Mouse (Mus musculus): ENCODE results near the gene Adamts1. TPM values are rescaled to one million over a fixed set of nuclear protein-coding genes. Genes with fewer than 3 reads are reported as not detected.
A peak's percentile ranks its signal among the peaks of the same experiment; 100 is the strongest.

Gene Adamts1
- polyA plus RNA-seq, 1 experiment from 2014 or later = 12.7 TPM

DNA sequence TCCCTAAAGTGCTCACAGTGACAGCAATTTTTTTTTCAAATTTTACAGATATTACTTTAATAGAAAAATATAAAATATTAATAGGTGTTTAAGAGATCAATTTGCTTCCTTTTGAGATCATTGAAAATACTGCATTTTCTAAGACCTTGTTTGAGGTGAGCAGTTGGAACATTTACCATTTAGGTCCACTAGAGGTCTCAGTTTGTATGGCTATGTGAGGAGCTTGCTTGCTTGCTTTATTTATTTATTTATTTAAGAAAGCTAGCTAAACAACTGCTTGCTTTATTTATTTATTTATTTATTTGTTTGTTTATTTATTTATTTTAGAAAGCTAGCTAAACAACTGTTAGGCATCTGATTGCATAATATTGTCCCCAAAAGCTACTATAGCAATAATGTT lies 23.1 kb downstream of the Adamts1 start:
- ATAC-seq (ENCODE audit: low FRiP score) (peak; percentile 86), DNase-seq (ENCODE audit: low spot score) (peak; percentile 75)
- no peak overlapping the region for H3K9ac ChIP-seq

DNA sequence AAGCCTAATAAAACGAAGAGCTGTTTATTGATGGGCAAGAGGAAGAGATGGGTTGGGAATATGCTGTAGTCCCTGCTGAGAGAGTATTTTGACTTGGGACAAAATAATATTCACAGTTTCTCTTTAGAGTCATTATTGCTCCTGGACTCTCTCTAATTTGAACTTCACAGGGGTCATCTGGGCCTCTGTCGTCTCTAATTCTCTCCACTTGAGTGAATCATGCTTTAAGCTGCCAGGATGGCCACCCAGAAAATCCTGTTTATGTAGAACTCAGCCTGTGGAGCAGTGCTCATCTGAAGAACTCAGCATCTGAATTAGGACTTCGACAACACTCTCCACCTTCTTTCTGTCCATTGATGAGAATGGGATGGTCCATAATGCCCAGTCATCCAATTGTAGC lies 30.6 kb downstream of the Adamts1 start:
- no peak overlapping the region for H3K27ac ChIP-seq
- WGBS = 74% methylated on average over 3 of the region's 3 CpGs
- H3K9ac ChIP-seq = no peak overlapping the region
- no peak overlapping the region for H3K4me3 ChIP-seq (replicated peaks; ENCODE audit: low read length)
- no peaks in the 10 kb centered on the region for H3K36me3 ChIP-seq (replicated peaks; ENCODE audit: control insufficient read depth, insufficient read depth)
- no peaks in the 10 kb centered on the region for H3K27me3 ChIP-seq (ENCODE audit: control insufficient read depth, insufficient read depth, low read length)
- no peak overlapping the region for H3K4me2 ChIP-seq (replicated peaks)
- no peaks in the 10 kb centered on the region for H3K4me1 ChIP-seq (replicated peaks; ENCODE audit: control insufficient read depth, insufficient read depth, low read length)
- DNase-seq (ENCODE audit: low spot score) (no peak), ATAC-seq (ENCODE audit: low FRiP score) (no peak)
- H3K9me3 ChIP-seq (ENCODE audit: control insufficient read depth, low read length) = no peaks in the 10 kb centered on the region

More for the DNA sequence above, 23.1 kb downstream of the Adamts1 start:
- Histone ChIP-seq H3K9me3 (ENCODE audit: control insufficient read depth, low read length) (no peaks in the 10 kb centered on the region), H3K27ac (no peak overlapping the region), H3K27me3 (ENCODE audit: control insufficient read depth, insufficient read depth, low read length) (no peaks in the 10 kb centered on the region), H3K36me3 (replicated peaks; ENCODE audit: control insufficient read depth, insufficient read depth) (no peaks in the 10 kb centered on the region), H3K4me1 (replicated peaks; ENCODE audit: control insufficient read depth, insufficient read depth, low read length) (no peaks in the 10 kb centered on the region), H3K4me2 (replicated peaks) (no peak overlapping the region), H3K4me3 (replicated peaks; ENCODE audit: low read length) (no peak overlapping the region)

DNA sequence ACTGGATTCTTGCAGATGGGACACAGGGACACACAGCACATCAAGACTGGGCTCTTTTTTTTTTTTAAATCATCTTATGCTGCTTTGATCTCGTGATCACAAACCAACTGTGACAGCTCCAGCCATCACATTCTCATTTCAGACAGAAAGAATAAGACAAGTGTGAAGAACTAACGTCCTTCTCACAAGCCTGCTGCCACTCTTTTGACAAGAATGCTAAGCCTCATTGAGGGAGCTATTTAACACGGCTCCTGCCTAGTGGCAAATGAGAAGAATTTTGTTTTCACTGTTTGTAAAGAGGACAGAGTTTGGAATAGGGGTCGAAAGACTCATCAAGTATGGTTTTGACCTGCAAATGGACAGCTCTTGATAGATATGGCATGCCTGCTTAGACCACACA lies 35.6 kb downstream of the Adamts1 start:
- no peak overlapping the region for H3K4me2 ChIP-seq (replicated peaks)
- H3K9ac ChIP-seq = no peak overlapping the region
- no peak for ATAC-seq (ENCODE audit: low FRiP score)
- DNase-seq (ENCODE audit: low spot score) = no peak
- no peak overlapping the region for H3K27ac ChIP-seq
- H3K4me3 ChIP-seq (replicated peaks; ENCODE audit: low read length) = no peak overlapping the region
- 45% methylated on average over 4 of the region's 4 CpGs for WGBS
- no peaks in the 10 kb centered on the region for H3K9me3 ChIP-seq (ENCODE audit: control insufficient read depth, low read length)
- no peaks in the 10 kb centered on the region for H3K4me1 ChIP-seq (replicated peaks; ENCODE audit: control insufficient read depth, insufficient read depth, low read length)
- no peaks in the 10 kb centered on the region for H3K36me3 ChIP-seq (replicated peaks; ENCODE audit: control insufficient read depth, insufficient read depth)
- no peaks in the 10 kb centered on the region for H3K27me3 ChIP-seq (ENCODE audit: control insufficient read depth, insufficient read depth, low read length)

DNA sequence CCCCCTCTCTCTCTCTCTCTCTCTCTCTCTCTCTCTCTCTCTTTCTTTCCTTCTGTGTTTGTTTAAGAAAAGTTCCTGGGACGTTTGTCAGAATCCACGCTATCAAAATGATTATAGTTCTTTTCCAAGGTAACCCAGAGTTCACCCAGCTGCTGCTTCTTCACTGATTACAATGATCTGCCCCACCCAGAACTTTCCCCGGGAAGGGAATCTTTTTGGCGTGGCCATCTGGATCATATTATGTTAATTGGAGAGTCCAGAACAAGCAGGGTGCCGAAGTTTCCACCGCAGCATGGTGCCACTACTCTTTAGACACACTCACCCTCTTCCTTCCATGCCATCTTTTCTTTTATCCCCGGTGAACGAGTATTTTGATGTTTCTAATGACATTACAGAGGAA lies 37.2 kb downstream of the Adamts1 start:
- no peak for ATAC-seq (ENCODE audit: low FRiP score)

DNA sequence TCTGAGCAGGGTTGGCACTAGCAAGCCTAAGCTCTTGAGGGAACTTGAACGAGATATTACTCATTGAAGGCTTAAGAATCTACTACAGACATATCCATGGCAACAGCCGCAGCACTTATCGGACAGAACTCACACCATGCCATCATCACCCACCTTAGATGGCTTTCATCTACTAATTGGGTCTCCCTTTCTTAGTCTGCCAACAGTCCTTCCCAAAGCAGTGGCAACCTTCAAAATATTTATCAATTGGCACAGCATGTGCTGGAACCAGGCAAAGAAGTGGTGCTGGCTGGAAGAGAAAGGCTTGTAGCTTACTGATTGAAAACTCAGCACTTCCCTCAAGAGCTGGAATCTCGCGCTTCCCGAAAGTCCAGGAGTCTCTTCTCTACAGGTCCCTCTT lies 37.7 kb downstream of the Adamts1 start:
- no peak overlapping the region for H3K9ac ChIP-seq
- 88% methylated on average over 6 of the region's 6 CpGs for WGBS
- H3K36me3 ChIP-seq (replicated peaks; ENCODE audit: control insufficient read depth, insufficient read depth) = no peaks in the 10 kb centered on the region
- no peaks in the 10 kb centered on the region for H3K4me1 ChIP-seq (replicated peaks; ENCODE audit: control insufficient read depth, insufficient read depth, low read length)
- ATAC-seq (ENCODE audit: low FRiP score) (no peak), DNase-seq (ENCODE audit: low spot score) (no peak)
- H3K4me2 ChIP-seq (replicated peaks) = no peak overlapping the region
- no peaks in the 10 kb centered on the region for H3K27me3 ChIP-seq (ENCODE audit: control insufficient read depth, insufficient read depth, low read length)
- no peak overlapping the region for H3K27ac ChIP-seq
- no peaks in the 10 kb centered on the region for H3K9me3 ChIP-seq (ENCODE audit: control insufficient read depth, low read length)
- H3K4me3 ChIP-seq (replicated peaks; ENCODE audit: low read length) = no peak overlapping the region

More for the DNA sequence above, 37.2 kb downstream of the Adamts1 start:
- Histone ChIP-seq H3K9me3 (ENCODE audit: control insufficient read depth, low read length) (no peaks in the 10 kb centered on the region), H3K4me1 (replicated peaks; ENCODE audit: control insufficient read depth, insufficient read depth, low read length) (no peaks in the 10 kb centered on the region), H3K36me3 (replicated peaks; ENCODE audit: control insufficient read depth, insufficient read depth) (no peaks in the 10 kb centered on the region), H3K27ac (no peak overlapping the region), H3K9ac (no peak overlapping the region), H3K27me3 (ENCODE audit: control insufficient read depth, insufficient read depth, low read length) (no peaks in the 10 kb centered on the region), H3K4me3 (replicated peaks; ENCODE audit: low read length) (no peak overlapping the region), H3K4me2 (replicated peaks) (no peak overlapping the region)
- no peak for DNase-seq (ENCODE audit: low spot score)
- WGBS = 75% methylated on average over 8 of the region's 8 CpGs

DNA sequence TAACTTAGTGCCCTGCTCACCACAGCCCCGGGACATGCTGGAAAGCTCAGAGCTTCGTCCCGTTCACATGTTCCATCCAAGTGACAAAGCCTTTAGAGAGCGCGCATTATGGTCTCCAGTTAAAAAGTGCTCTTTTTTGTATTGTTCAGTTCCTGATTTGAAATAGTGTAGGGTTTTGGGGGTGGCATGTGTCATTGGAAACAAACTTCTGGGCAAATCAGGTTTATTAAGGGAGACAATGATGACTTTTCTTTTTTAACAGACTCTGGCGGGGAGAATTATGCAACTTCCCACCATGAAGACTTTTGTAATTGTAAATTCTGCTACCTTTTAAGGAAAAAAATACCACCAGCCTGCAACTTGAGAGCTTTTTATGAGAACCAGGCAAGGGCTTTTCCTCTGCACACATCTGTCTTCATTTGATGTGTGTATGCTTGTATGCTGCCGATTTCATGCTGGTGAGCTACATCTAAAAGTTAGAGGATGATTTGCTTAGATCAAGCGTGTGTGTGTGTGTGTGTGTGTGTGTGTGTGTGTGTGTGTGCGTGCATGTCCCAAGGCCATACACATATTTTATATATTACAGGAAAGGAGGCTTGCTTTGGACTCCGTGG lies 40.8 kb downstream of the Adamts1 start:
- Histone ChIP-seq H3K4me2 (replicated peaks) (no peak overlapping the region), H3K27ac (no peak overlapping the region), H3K9me3 (ENCODE audit: control insufficient read depth, low read length) (no peaks in the 10 kb centered on the region), H3K4me1 (replicated peaks; ENCODE audit: control insufficient read depth, insufficient read depth, low read length) (no peaks in the 10 kb centered on the region), H3K27me3 (ENCODE audit: control insufficient read depth, insufficient read depth, low read length) (no peaks in the 10 kb centered on the region), H3K36me3 (replicated peaks; ENCODE audit: control insufficient read depth, insufficient read depth) (no peaks in the 10 kb centered on the region), H3K9ac (no peak overlapping the region), H3K4me3 (replicated peaks; ENCODE audit: low read length) (no peak overlapping the region)
- DNase-seq (ENCODE audit: low spot score) (no peak), ATAC-seq (ENCODE audit: low FRiP score) (no peak)
- 90% methylated on average over 10 of the region's 10 CpGs for WGBS

DNA sequence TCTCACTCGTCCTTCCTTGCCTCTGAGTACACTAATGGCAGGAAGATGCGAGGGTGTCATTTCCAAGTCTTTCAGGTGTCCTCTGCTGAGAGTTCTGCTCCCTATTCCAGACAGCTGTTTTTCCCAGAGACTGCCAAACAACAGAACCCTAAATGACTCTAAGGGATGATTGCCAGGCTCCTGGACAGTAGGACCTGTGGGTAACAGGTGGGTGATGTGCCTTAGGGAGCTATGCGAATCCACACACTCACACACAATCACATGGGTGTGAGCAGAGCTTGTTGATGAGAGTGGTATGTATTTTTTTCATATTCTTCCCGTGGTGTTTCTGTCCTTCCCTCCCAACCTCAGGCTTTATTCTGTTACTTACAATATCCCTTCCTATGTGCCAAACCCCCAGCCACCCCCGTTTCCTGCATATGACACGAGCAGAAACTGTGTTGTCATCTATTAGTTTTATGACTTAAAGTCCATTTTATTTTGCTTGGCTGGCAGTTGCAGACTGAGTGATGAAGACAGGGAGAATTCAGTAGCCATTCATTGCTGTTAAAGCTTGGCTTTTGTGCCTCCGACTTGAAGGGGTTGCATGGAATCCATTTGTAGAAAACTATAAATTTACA lies 41.8 kb downstream of the Adamts1 start:
- no peaks in the 10 kb centered on the region for H3K9me3 ChIP-seq (ENCODE audit: control insufficient read depth, low read length)
- no peak overlapping the region for H3K27ac ChIP-seq
- H3K9ac ChIP-seq = no peak overlapping the region
- H3K4me1 ChIP-seq (replicated peaks; ENCODE audit: control insufficient read depth, insufficient read depth, low read length) = no peaks in the 10 kb centered on the region
- no peak overlapping the region for H3K4me3 ChIP-seq (replicated peaks; ENCODE audit: low read length)
- 81% methylated on average over 7 of the region's 7 CpGs for WGBS
- H3K36me3 ChIP-seq (replicated peaks; ENCODE audit: control insufficient read depth, insufficient read depth) = no peaks in the 10 kb centered on the region
- ATAC-seq (ENCODE audit: low FRiP score) = no peak
- H3K27me3 ChIP-seq (ENCODE audit: control insufficient read depth, insufficient read depth, low read length) = no peaks in the 10 kb centered on the region
- H3K4me2 ChIP-seq (replicated peaks) = no peak overlapping the region
- no peak for DNase-seq (ENCODE audit: low spot score)

DNA sequence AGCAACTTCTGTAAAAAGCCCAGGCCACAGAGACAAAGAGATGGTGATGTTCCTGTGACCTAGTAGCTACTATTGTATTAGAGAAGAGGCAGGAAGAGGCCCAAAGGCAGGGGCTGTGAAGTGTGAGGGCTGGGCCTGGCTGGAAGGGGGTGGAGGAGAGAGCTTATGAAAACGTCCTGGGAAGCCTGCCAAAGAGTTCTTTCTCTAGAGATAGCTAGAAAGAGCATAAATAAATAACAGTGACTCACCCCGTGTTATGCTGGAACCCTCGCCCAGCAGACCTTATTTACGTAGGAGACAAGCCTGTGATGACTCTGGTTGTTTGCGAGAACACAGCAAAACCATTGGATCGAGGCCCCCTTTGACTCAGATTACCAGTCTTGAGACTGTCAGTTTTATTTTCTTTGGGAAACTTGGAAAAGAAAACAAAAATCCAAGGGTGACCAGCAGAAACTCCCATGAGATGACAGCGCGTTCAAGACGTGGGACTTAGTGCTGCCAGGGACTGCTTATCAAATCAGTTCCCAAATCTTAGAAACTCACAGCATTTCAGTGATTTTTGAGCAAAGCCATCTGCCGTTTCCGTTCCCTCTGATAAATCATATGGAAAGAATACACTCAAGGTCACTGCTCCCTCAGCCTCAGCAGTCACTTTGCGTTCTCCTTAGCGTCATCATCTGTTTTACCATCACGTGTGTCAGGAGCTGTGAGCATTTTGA lies 46.7 kb downstream of the Adamts1 start:
- H3K27ac ChIP-seq = no peak overlapping the region
- ATAC-seq (ENCODE audit: low FRiP score) = peak; percentile 69; the same call in 1 of the 2 replicates

DNA sequence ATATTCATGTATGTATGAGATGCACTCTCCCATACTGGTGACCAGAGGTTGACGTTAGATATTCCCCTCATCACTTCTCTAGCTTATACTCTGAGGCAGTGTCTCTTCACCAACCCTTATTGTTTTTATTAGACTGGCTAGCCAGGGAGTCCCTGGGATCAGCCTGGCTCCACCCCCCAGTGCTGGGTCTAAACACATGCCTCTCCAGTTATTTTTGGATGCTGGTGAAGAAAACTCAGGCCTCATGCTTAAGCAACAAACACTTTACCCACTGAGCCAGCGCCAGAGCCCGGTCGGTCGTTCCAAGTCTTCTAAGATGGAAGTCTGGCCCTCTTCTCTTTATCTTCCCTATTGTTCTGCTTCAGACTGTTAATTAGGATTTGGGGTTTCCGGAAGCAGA lies 53.6 kb downstream of the Adamts1 start:
- no peak overlapping the region for H3K9ac ChIP-seq
- no peaks in the 10 kb centered on the region for H3K27me3 ChIP-seq (ENCODE audit: control insufficient read depth, insufficient read depth, low read length)
- H3K4me2 ChIP-seq (replicated peaks) = no peak overlapping the region
- no peak for ATAC-seq (ENCODE audit: low FRiP score)
- no peak for DNase-seq (ENCODE audit: low spot score)
- no peaks in the 10 kb centered on the region for H3K9me3 ChIP-seq (ENCODE audit: control insufficient read depth, low read length)
- H3K27ac ChIP-seq = no peak overlapping the region
- H3K36me3 ChIP-seq (replicated peaks; ENCODE audit: control insufficient read depth, insufficient read depth) = no peaks in the 10 kb centered on the region
- no peaks in the 10 kb centered on the region for H3K4me1 ChIP-seq (replicated peaks; ENCODE audit: control insufficient read depth, insufficient read depth, low read length)
- no peak overlapping the region for H3K4me3 ChIP-seq (replicated peaks; ENCODE audit: low read length)
- WGBS = 69% methylated on average over 6 of the region's 6 CpGs

More for the DNA sequence above, 46.7 kb downstream of the Adamts1 start:
- no peak overlapping the region for H3K4me2 ChIP-seq (replicated peaks)
- WGBS = 59% methylated on average over 14 of the region's 14 CpGs
- H3K4me3 ChIP-seq (replicated peaks; ENCODE audit: low read length) = no peak overlapping the region
- H3K9me3 ChIP-seq (ENCODE audit: control insufficient read depth, low read length) = no peaks in the 10 kb centered on the region
- H3K9ac ChIP-seq = no peak overlapping the region
- H3K36me3 ChIP-seq (replicated peaks; ENCODE audit: control insufficient read depth, insufficient read depth) = no peaks in the 10 kb centered on the region
- H3K27me3 ChIP-seq (ENCODE audit: control insufficient read depth, insufficient read depth, low read length) = no peaks in the 10 kb centered on the region
- no peaks in the 10 kb centered on the region for H3K4me1 ChIP-seq (replicated peaks; ENCODE audit: control insufficient read depth, insufficient read depth, low read length)
- DNase-seq (ENCODE audit: low spot score) = peak; percentile 66

All from hindbrain, embryonic 14.5 days (tissue).